ENCODE assay signal across 8 mouse cellular contexts in genomic region chr1:189006826-189007225, GRCm38 (mm10). TPM values are rescaled to one million over a fixed set of nuclear protein-coding genes. Genes with fewer than 3 reads are reported as not detected.
DNase-seq lines count a peak whose midpoint lies in the region; ATAC-seq and TF ChIP-seq lines count a peak whose summit lies in the region.

No protein-coding gene starts in this region.

- peak overlapping the region; percentile 95 for H3K4me2 ChIP-seq in hindbrain, embryonic 13.5 days

- peak overlapping the region; percentile 77 for H3K4me3 ChIP-seq in lung, adult 2 months (replicated peaks; ENCODE audit: extremely low read depth, low read depth, low read length)
- H3K4me3 ChIP-seq in embryonic facial prominence, embryonic 10.5 days = peak overlapping the region; percentile 86
- peak overlapping the region; percentile 93 for H3K4me3 ChIP-seq in hindbrain, embryonic 13.5 days

- peak; percentile 14 for DNase-seq in lung, adult 2 months
- DNase-seq in lung, adult 18-20 months = no peak
- DNase-seq in embryonic facial prominence, embryonic 10.5 days (ENCODE audit: low spot score) = no peak
- no peak for DNase-seq in thymus, postnatal 36 days
- no peak for DNase-seq in urinary bladder, postnatal 4 days (ENCODE audit: low spot score in 2 of 2)
- DNase-seq in urinary bladder, postnatal 36 days (ENCODE audit: low spot score in 2 of 2) = no peak

- TF ChIP-seq POLR2A in lung, adult 2 months (IDR thresholded peaks at IDR 0.05; ENCODE audit: borderline replicate concordance, extremely low read depth, low read depth, low read length) = no peak

- no peak for TF ChIP-seq CTCF in lung, adult 2 months (IDR thresholded peaks at IDR 0.05; ENCODE audit: insufficient read depth, low read length)

- H3K36me3 ChIP-seq in embryonic facial prominence, embryonic 10.5 days (replicated peaks) = peaks cover 20% of the 10 kb centered on the region
- H3K36me3 ChIP-seq in hindbrain, embryonic 13.5 days = no peaks in the 10 kb centered on the region; the same call in 1 of the 2 replicates

- ATAC-seq in hindbrain, embryonic 13.5 days (ENCODE audit: low FRiP score) = peak; percentile 40
- peak; percentile 10; the same call in 1 of the 2 replicates for ATAC-seq in megakaryocyte progenitor cell, adult 5-6 weeks (replicated peaks; ENCODE audit: poor library complexity)

- no peaks in the 10 kb centered on the region for H3K27me3 ChIP-seq in embryonic facial prominence, embryonic 10.5 days (replicated peaks; ENCODE audit: low read depth, poor library complexity, severe bottlenecking)
- H3K27me3 ChIP-seq in hindbrain, embryonic 13.5 days = 0 out of 2 replicates have a peak, but pooled peaks cover 3% of the 10 kb centered on the region

- H3K27ac ChIP-seq in embryonic facial prominence, embryonic 10.5 days (replicated peaks) = peak overlapping the region; percentile 95
- no peak overlapping the region for H3K27ac ChIP-seq in hindbrain, embryonic 13.5 days

- peaks cover 3% of the 10 kb centered on the region for H3K4me1 ChIP-seq in lung, adult 2 months (ENCODE audit: control insufficient read depth, insufficient read depth, low read length)
- peaks cover 24% of the 10 kb centered on the region for H3K4me1 ChIP-seq in embryonic facial prominence, embryonic 10.5 days
- peaks cover 30% of the 10 kb centered on the region for H3K4me1 ChIP-seq in hindbrain, embryonic 13.5 days (replicated peaks)

- peak overlapping the region; percentile 96 for H3K9ac ChIP-seq in hindbrain, embryonic 13.5 days

- no peaks in the 10 kb centered on the region for H3K9me3 ChIP-seq in embryonic facial prominence, embryonic 10.5 days
- no peaks in the 10 kb centered on the region for H3K9me3 ChIP-seq in hindbrain, embryonic 13.5 days

- 1% methylated on average over 7 of the region's 7 CpGs for WGBS in lung, adult 2 months
- WGBS in embryonic facial prominence, embryonic 10.5 days = 7% methylated on average over 7 of the region's 7 CpGs
- WGBS in hindbrain, embryonic 13.5 days = 4% methylated on average over 7 of the region's 7 CpGs

RNA-seq across cellular contexts. Expression of gene Kctd3, which starts 0.8 kb away (rescaled TPM):
- 34.0 and 40.0 TPM in 2 replicates for polyA plus RNA-seq in lung, adult 2 months (2012; rRNA removed)
- polyA plus RNA-seq in embryonic facial prominence, embryonic 10.5 days (2016; fragmentation: Nextera tagmentation; extraction: Ambion mirVana) = 28.1 and 31.0 TPM in 2 replicates
- 34.4 and 36.2 TPM in 2 replicates for polyA plus RNA-seq in hindbrain, embryonic 13.5 days (2015; fragmentation: Nextera tagmentation; extraction: Ambion mirVana)
- total RNA-seq in megakaryocyte progenitor cell, adult 5-6 weeks (2015) = 9.7 and 11.1 TPM in 2 replicates
- 13.6 and 17.8 TPM in 2 replicates for total RNA-seq in megakaryocyte progenitor cell, adult 5-6 weeks (2017)
